Mouse (Mus musculus): ENCODE measurements around the gene Cfap46. TPM values are rescaled to one million over a fixed set of nuclear protein-coding genes. Genes with fewer than 3 reads are reported as not detected.

Gene Cfap46
- total and polyA plus RNA-seq, 2 experiments from 2014 or later: 4.4 to 4.6 TPM

DNA sequence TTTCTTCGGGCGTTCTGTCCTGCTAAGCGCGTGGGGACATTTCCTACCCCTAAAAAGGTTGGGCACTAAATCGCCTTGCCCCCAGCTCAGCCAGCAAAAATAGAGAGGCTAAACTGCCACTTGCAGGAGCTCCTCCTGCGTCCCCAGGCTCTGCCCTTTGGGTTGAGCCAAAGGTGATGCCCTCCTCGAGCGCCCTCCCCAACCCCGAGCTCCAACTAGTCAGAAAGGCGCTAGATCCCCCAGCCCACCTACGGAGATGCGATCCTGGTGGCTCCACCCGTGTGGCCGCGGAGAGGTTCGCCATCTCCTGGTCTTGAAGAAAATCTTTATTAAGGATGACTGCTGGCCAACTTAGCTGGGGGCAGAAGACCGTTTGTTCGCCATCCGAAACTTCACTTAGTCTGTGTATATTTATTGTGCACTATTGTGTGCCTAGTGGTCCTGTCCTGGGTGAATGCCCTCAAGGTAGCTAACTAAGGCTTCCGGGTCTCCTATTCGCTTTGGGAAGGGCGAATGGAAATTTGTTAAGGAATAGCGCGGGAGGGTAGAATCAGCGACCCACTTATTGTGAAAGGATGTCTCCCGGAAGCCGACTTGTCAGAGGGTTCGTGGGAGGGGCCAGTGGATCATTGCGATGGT is 98.3 kb downstream of the Cfap46 start:
- Histone ChIP-seq H3K4me3 (ENCODE audit: low read depth, low read length) (no peak overlapping the region), H3K27me3 (ENCODE audit: insufficient read depth, low read length) (peaks cover 81% of the 10 kb centered on the region), H3K27ac (ENCODE audit: low read depth, low read length) (no peak overlapping the region), H3K9me3 (ENCODE audit: low read length) (no peaks in the 10 kb centered on the region), H3K4me2 (ENCODE audit: low read depth, low read length, poor library complexity, severe bottlenecking) (no peak overlapping the region), H3K4me1 (ENCODE audit: insufficient read depth, low read length) (no peaks in the 10 kb centered on the region; the same call in 1 of the 2 replicates), H3K36me3 (ENCODE audit: insufficient read depth, low read length) (no peaks in the 10 kb centered on the region), H3K9ac (replicated peaks; ENCODE audit: low read length, poor library complexity, severe bottlenecking) (no peak overlapping the region)
- 3% methylated on average over 29 of the region's 29 CpGs for WGBS
- ATAC-seq (ENCODE audit: low FRiP score) (no peak), DNase-seq (ENCODE audit: low spot score) (no peak)
- TF ChIP-seq CTCF (IDR thresholded peaks at IDR 0.05): peak; percentile 58

DNA sequence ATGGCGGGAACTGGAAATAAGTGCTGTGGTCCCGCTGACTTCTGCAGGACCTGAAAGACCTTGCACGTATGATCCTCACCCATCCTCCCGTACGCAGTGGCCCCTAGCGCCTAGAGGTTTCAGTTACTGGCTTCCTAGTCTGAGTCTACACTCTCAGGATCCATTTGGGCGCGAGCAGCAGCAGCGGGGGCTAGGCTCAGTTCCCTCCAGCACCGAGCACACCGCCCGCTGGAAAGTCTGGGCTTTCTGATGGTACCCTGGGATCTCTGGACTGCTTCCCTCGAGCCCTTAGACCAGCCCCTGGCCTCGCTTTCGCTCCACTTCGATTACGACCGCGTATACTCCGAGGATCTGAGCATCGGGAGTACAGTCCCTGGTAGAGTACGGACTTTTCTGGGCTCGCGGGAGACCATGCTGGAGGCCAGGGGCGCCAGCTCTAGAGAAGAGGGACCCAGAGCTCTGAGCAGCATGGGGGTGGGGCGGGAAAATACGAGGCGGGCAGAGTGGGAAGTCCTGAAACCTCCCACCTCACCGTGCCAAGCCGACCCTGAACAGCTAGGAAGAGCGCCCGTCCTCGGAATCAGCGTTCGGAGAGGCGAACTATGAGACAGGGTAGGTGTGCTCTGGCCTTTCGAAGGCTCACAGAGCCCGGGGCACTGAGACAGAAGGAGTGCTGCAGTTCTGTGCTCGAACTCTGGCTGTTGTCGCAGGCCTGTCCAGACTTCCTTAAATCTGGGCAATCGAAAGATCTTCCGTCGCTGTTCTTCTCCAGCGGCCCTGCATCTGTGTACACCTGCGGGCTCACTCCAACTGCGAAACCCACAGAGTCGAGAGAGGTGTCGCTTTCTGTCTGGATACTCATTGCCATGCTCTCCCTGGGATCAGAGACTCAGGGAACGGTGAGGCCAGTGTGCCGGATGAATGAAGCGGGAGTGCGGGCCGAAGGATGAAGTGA is 99.1 kb downstream of the Cfap46 start:
- Histone ChIP-seq H3K4me2 (ENCODE audit: low read depth, low read length, poor library complexity, severe bottlenecking) (peak overlapping the region; percentile 9; the same call in 1 of the 2 replicates), H3K27me3 (ENCODE audit: insufficient read depth, low read length) (peaks cover 83% of the 10 kb centered on the region), H3K9me3 (ENCODE audit: low read length) (no peaks in the 10 kb centered on the region), H3K4me1 (ENCODE audit: insufficient read depth, low read length) (no peaks in the 10 kb centered on the region; the same call in 1 of the 2 replicates), H3K27ac (ENCODE audit: low read depth, low read length) (no peak overlapping the region), H3K4me3 (ENCODE audit: low read depth, low read length) (no peak overlapping the region), H3K36me3 (ENCODE audit: insufficient read depth, low read length) (no peaks in the 10 kb centered on the region), H3K9ac (replicated peaks; ENCODE audit: low read length, poor library complexity, severe bottlenecking) (no peak overlapping the region)
- 2% methylated on average over 53 of the region's 53 CpGs for WGBS
- no peak for ATAC-seq (ENCODE audit: low FRiP score)
- no peak for DNase-seq (ENCODE audit: low spot score)
- TF ChIP-seq CTCF (IDR thresholded peaks at IDR 0.05): no peak

DNA sequence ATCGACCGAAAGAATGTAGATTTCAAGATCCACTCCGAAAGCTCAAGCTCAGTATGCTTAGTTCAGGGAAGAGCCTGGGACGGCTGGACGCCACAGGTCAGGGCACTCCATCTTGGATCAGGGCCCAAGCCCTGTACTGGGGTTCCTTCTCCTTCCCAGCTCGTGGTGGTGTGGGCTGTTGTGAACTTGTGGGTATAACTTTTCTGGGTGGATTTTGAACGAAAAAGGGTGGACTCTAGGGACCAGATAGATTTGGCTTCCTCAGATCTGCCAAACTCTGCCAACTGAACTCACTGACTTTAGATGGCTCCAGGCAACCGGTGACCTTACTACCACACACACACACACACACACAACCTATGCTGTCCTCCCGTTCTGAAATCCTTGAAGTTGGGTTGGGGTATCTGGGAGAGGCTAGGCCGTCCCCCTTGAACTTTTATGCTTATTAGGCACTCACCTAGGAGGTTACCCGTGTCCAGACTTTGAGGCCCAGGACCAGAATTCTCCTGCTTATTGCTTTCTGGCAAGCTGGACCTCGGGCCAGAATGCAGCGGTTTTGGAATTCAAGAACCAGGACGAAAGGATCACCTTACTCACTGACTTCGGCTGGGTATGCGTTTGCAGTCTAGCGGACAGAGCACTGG is 100.4 kb downstream of the Cfap46 start:
- TF ChIP-seq CTCF (IDR thresholded peaks at IDR 0.05): no peak
- 13% methylated on average over 17 of the region's 17 CpGs for WGBS
- ATAC-seq (ENCODE audit: low FRiP score) (no peak), DNase-seq (ENCODE audit: low spot score) (no peak)
- Histone ChIP-seq H3K4me1 (ENCODE audit: insufficient read depth, low read length) (no peaks in the 10 kb centered on the region; the same call in 1 of the 2 replicates), H3K27me3 (ENCODE audit: insufficient read depth, low read length) (peaks cover 88% of the 10 kb centered on the region), H3K4me3 (ENCODE audit: low read depth, low read length) (no peak overlapping the region), H3K36me3 (ENCODE audit: insufficient read depth, low read length) (peaks cover 3% of the 10 kb centered on the region; the same call in 1 of the 2 replicates), H3K9ac (replicated peaks; ENCODE audit: low read length, poor library complexity, severe bottlenecking) (no peak overlapping the region), H3K27ac (ENCODE audit: low read depth, low read length) (no peak overlapping the region), H3K4me2 (ENCODE audit: low read depth, low read length, poor library complexity, severe bottlenecking) (no peak overlapping the region), H3K9me3 (ENCODE audit: low read length) (no peaks in the 10 kb centered on the region)

DNA sequence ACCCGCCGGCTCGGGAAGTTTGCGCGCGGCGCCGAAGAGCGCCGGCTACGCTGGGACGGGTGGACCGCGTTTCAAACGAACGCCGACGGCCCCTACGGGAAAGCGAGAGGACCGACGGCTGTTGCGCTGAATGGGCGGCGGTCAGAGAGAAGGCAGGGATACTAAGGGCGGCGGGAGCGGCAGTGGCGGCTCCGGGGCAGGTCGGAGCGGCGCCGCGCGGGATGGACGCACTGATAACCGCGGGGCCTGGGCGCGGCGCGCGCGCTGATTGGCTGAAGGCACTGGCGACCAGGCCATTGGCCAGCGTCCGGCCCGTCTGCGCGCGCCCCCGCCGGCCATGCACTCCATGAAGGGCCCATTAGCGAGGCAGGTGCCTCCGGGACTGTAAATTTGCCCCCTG is 101.0 kb downstream of the Cfap46 start, which contains the start of gene Nkx6-2:
Gene Nkx6-2 (minus strand): TSS at position 203 of the 400 bp plus-strand sequence.
- Histone ChIP-seq H3K9ac (replicated peaks; ENCODE audit: low read length, poor library complexity, severe bottlenecking) (peak within 1 kb of the TSS; percentile 42; the same call in 1 of the 2 replicates), H3K36me3 (ENCODE audit: insufficient read depth, low read length) (peaks cover 3% of the 10 kb centered on the region; the same call in 1 of the 2 replicates), H3K4me3 (ENCODE audit: low read depth, low read length) (peak within 1 kb of the TSS; percentile 32), H3K4me1 (ENCODE audit: insufficient read depth, low read length) (no peaks in the 10 kb centered on the region; the same call in 1 of the 2 replicates), H3K27ac (ENCODE audit: low read depth, low read length) (no peak within 1 kb of the TSS), H3K27me3 (ENCODE audit: insufficient read depth, low read length) (peaks cover 86% of the 10 kb centered on the region), H3K4me2 (ENCODE audit: low read depth, low read length, poor library complexity, severe bottlenecking) (peak within 1 kb of the TSS; percentile 32), H3K9me3 (ENCODE audit: low read length) (no peaks in the 10 kb centered on the region)
- DNase-seq (ENCODE audit: low spot score) (peak; percentile 29), ATAC-seq (ENCODE audit: low FRiP score) (0 out of 2 replicates have a peak, but pooled peaks have one; percentile 32)
- WGBS: under 1% methylated on average over 54 of the region's 56 CpGs
- TF ChIP-seq CTCF (IDR thresholded peaks at IDR 0.05): no peak

DNA sequence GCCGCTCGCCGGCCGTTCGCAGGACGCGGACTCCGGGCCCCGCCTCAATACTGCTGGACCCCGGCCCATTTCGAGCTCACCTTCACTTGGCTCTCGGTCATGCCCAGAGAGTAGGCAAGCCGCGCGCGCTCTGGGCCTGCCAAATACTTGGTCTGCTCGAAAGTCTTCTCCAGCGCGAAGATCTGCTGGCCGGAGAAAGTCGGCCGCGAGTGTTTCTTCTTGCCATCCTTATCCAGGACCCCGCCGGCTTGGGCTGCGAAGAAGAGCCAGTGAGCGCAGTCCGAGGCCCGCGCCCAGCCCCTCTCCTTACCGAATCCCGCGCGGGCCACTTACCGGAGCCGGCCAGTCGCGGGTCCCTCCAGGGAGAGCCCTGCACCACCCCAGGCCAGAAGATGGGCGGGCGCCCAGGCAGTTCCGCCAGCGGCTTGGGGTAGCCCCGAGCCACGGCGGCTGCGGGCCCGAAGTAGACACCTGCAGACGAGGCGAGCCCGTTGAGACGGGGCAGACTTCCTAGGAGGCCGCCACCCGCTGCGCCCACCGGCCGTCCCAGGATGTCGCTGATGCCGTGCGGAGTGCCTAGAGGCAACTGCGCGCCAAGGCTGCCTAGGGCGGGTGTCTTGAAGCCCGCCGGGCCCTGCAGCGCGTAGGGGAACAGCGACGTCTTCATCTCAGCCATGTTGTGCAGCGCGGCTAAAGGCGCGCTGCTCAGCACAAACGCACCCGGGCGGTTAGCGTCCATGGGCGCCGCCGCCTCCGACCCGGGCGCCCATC is 101.6 kb downstream of the Cfap46 start:
- Histone ChIP-seq H3K9ac (replicated peaks; ENCODE audit: low read length, poor library complexity, severe bottlenecking) (peak overlapping the region; percentile 42; the same call in 1 of the 2 replicates), H3K36me3 (ENCODE audit: insufficient read depth, low read length) (peaks cover 5% of the 10 kb centered on the region; the same call in 1 of the 2 replicates), H3K4me1 (ENCODE audit: insufficient read depth, low read length) (no peaks in the 10 kb centered on the region; the same call in 1 of the 2 replicates), H3K4me2 (ENCODE audit: low read depth, low read length, poor library complexity, severe bottlenecking) (peak overlapping the region; percentile 32), H3K4me3 (ENCODE audit: low read depth, low read length) (peak overlapping the region; percentile 32), H3K27ac (ENCODE audit: low read depth, low read length) (no peak overlapping the region), H3K27me3 (ENCODE audit: insufficient read depth, low read length) (peaks cover 80% of the 10 kb centered on the region), H3K9me3 (ENCODE audit: low read length) (no peaks in the 10 kb centered on the region)
- TF ChIP-seq CTCF (IDR thresholded peaks at IDR 0.05): no peak
- DNase-seq (ENCODE audit: low spot score): no peak
- under 1% methylated on average over 74 of the region's 82 CpGs for WGBS
- peak; percentile 32; the same call in 1 of the 2 replicates for ATAC-seq (ENCODE audit: low FRiP score)

Measured in midbrain, postnatal 0 days (tissue).